Mouse (Mus musculus) hindbrain, embryonic 13.5 days (tissue): Measurements from ENCODE around the gene Olfr469. TPM values are rescaled to one million over a fixed set of nuclear protein-coding genes. Genes with fewer than 3 reads are reported as not detected.
"Not testable (repeated sequence)": the region's sequence is repeated elsewhere in the genome, so short reads cannot be mapped to it uniquely, and the experiment has no call there.

Experiments used
- ATAC-seq: fragments of 200-750 bp; cut with Nextera tagmentation; 2 replicates; pipeline ENCODE4 v1.8.0; 2017; ENCODE audit warnings: moderate TSS enrichment; ENCODE audit not compliant: low FRiP score
- H3K27ac ChIP-seq: fragments of 300-500 bp; sonication (generic); 2 replicates; pipeline ENCODE4 v1.5.1; 2015; ENCODE audit warnings: inconsistent platforms, mild to moderate bottlenecking, moderate library complexity
- H3K27me3 ChIP-seq: fragments of 300-500 bp; sonication (generic); 2 replicates; pipeline ENCODE4 v1.6.1; 2015; ENCODE audit warnings: mild to moderate bottlenecking, inconsistent platforms
- H3K36me3 ChIP-seq: fragments of 300-500 bp; sonication (generic); 2 replicates; pipeline ENCODE4 v1.6.1; 2015; ENCODE audit warnings: mild to moderate bottlenecking, inconsistent platforms
- H3K4me1 ChIP-seq: fragments of 300-500 bp; sonication (generic); replicated peaks from 2 replicates; pipeline ENCODE4 v1.6.1; 2015; ENCODE audit warnings: inconsistent platforms
- H3K4me2 ChIP-seq: fragments of 300-500 bp; sonication (generic); 2 replicates; pipeline ENCODE4 v1.6.1; 2015; ENCODE audit warnings: inconsistent platforms, mild to moderate bottlenecking, moderate library complexity
- H3K4me3 ChIP-seq: fragments of 300-500 bp; sonication (generic); 2 replicates; pipeline ENCODE4 v1.5.1; 2015; ENCODE audit warnings: mild to moderate bottlenecking, inconsistent platforms
- H3K9ac ChIP-seq: fragments of 300-500 bp; sonication (generic); 2 replicates; pipeline ENCODE4 v1.6.1; 2015; ENCODE audit warnings: mild to moderate bottlenecking, inconsistent platforms
- H3K9me3 ChIP-seq: fragments of 300-500 bp; sonication (generic); 2 replicates; pipeline ENCODE4 v1.6.1; 2016; ENCODE audit warnings: inconsistent platforms
- WGBS: fragments of 180-500 bp; shearing (Covaris S2); methylation state at CpG from one replicate; pipeline ENCODE4 v1.1.7; 2015; 5-methylcytosine and 5-hydroxymethylcytosine counted together
- polyA plus RNA-seq: library from polyadenylated mRNA; unstranded; fragments of >200 nt; fragmentation: Nextera tagmentation; extraction: Ambion mirVana; gene quantifications from 2 replicates; pipeline ENCODE4 v1.2.1, GENCODE M21; 2015

Olfr469 gene
- polyA plus RNA-seq = not detected in 2 replicates

GRCm38 (mm10) chr7:107825441-107825840 lies at the start of gene Olfr469:
Gene Olfr469 (minus strand): TSS chr7:107825541.
- not testable (repeated sequence) for H3K4me1 ChIP-seq, H3K27me3 ChIP-seq, H3K4me3 ChIP-seq, H3K27ac ChIP-seq, ATAC-seq, H3K36me3 ChIP-seq, H3K9ac ChIP-seq, H3K9me3 ChIP-seq, H3K4me2 ChIP-seq

DNA sequence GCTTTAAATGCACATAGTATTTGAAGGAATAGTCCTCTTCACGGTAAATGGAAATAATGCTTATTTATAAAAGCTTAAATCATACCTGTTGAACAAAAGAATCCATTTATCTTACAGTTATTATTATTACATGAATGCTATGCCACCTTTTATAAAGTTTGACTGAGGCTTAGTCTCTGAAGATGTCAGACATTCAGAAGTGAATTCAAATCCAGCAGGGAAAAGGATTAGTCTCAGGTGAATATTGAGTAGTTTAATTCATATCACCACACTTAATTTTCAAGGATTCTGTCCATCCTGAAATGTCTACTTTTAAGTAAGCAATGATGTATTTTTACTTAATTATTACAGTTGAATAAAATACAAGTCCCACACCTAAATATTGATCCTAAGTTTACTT lies 22.0 kb upstream of the Olfr469 start, which contains the start of gene Olfr470:
Gene Olfr470 (minus strand): TSS at position 101 of the 400 bp plus-strand sequence.
- H3K4me2 ChIP-seq, H3K4me1 ChIP-seq, H3K9ac ChIP-seq, H3K27ac ChIP-seq, H3K27me3 ChIP-seq, H3K9me3 ChIP-seq, H3K36me3 ChIP-seq, H3K4me3 ChIP-seq, ATAC-seq: not testable (repeated sequence)
- WGBS = 91% methylated on average over 1 of the region's 1 CpGs

GRCm38 (mm10) chr7:107841719-107842118 lies 16.4 kb upstream of the Olfr469 start:
- 86% methylated on average over 1 of the region's 1 CpGs for WGBS
- Histone ChIP-seq H3K4me3 (no peak overlapping the region), H3K4me2 (no peak overlapping the region)

DNA sequence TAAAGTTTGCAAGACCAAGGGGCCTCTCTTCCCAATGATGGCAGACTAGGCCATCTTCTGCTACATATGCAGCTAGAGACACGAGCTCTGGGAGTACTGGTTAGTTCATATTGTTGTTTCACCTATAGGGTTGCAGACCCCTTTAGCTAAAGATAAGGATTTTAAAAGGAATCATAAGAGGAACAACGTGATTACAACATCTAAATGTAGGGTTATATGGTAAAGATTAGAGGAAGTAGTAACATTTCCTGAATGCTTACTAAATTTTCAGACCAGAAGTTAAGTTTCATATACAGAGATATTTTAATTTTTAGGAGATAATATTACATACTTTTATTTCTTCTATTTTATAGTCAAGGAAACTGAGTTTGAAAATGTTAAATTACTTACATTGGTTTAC lies 1.5 kb downstream of the Olfr469 start:
- not testable (repeated sequence) for H3K36me3 ChIP-seq, H3K9me3 ChIP-seq, ATAC-seq, H3K9ac ChIP-seq, H3K27ac ChIP-seq, H3K4me3 ChIP-seq, H3K4me2 ChIP-seq, H3K27me3 ChIP-seq, H3K4me1 ChIP-seq
- WGBS = 66% methylated on average over 2 of the region's 2 CpGs

More at GRCm38 (mm10) chr7:107841719-107842118, 16.4 kb upstream of the Olfr469 start:
- H3K9ac ChIP-seq = no peak overlapping the region
- H3K4me1 ChIP-seq = no peaks in the 10 kb centered on the region
- ATAC-seq = no peak
- H3K9me3 ChIP-seq = no peaks in the 10 kb centered on the region
- H3K36me3 ChIP-seq = no peaks in the 10 kb centered on the region
- H3K27ac ChIP-seq = no peak overlapping the region
- no peaks in the 10 kb centered on the region for H3K27me3 ChIP-seq

- Histone ChIP-seq H3K4me2 (no peak overlapping the region), H3K27me3 (no peaks in the 10 kb centered on the region), H3K27ac (no peak overlapping the region), H3K4me3 (no peak overlapping the region), H3K36me3 (no peaks in the 10 kb centered on the region), H3K4me1 (no peaks in the 10 kb centered on the region), H3K9me3 (no peaks in the 10 kb centered on the region), H3K9ac (no peak overlapping the region)
- ATAC-seq = no peak
Observed at GRCm38 (mm10) chr7:107819442-107819841, 5.9 kb downstream of the Olfr469 start.

- Histone ChIP-seq H3K9me3 (peaks cover 3% of the 10 kb centered on the region; the same call in 1 of the 2 replicates), H3K27me3 (no peaks in the 10 kb centered on the region), H3K27ac (no peak within 1 kb of the TSS), H3K4me1 (no peaks in the 10 kb centered on the region), H3K36me3 (no peaks in the 10 kb centered on the region), H3K4me2 (no peak within 1 kb of the TSS), H3K9ac (no peak within 1 kb of the TSS), H3K4me3 (no peak within 1 kb of the TSS)
- no peak for ATAC-seq
Observed at GRCm38 (mm10) chr7:107811963-107812362, 13.4 kb downstream of the Olfr469 start, which contains the start of gene Olfr467. Gene Olfr467 (plus strand): TSS chr7:107812263.

DNA sequence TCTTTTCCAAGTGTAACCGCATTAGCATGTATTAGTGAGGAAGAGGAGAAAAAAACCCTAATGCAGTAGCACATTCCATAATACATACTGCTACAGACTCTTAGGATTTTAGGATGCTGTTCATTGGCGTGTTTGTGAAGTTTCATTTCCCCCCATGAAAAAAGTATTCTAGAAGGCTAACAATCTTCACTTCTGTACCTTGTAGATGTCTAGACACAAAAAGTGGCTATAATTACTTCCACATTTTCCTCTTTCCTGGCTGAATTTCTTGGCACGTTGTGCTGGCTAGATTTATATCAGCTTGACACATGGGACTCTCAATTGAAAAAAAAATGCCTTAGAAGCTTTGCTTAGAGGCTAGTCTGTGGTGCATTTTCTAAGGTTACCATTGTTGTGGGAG lies 23.2 kb downstream of the Olfr469 start:
- no peaks in the 10 kb centered on the region for H3K4me1 ChIP-seq
- H3K27ac ChIP-seq = no peak overlapping the region
- H3K27me3 ChIP-seq = no peaks in the 10 kb centered on the region
- H3K4me2 ChIP-seq = no peak overlapping the region
- no peaks in the 10 kb centered on the region for H3K36me3 ChIP-seq
- H3K4me3 ChIP-seq = no peak overlapping the region
- ATAC-seq = no peak
- H3K9me3 ChIP-seq = no peaks in the 10 kb centered on the region
- WGBS = 81% methylated on average over 3 of the region's 3 CpGs
- no peak overlapping the region for H3K9ac ChIP-seq

DNA sequence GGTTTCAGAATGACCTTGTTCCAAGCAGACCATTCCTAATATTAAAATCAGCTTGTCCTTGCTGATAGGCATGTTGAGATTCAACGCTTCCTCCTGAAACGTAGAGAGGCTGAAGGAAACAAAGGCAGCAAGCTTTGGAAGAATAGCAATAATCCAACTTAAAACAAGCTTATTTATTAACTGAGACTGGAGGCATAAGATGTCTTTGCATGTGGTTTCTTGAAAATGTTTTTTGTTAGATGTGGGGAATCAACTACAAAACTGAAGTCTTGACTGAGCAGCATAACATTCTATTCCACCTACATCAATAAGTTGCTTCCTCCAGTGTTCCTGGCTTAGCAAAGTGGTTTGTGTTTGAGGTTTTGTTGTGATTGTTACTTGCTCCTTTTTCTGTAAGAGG lies 24.2 kb downstream of the Olfr469 start, which contains the start of gene Ovch2:
Gene Ovch2 (minus strand): TSS at position 101 of the 400 bp plus-strand sequence.
- no peak within 1 kb of the TSS for H3K27ac ChIP-seq
- no peaks in the 10 kb centered on the region for H3K36me3 ChIP-seq
- no peaks in the 10 kb centered on the region for H3K9me3 ChIP-seq
- ATAC-seq = no peak
- 90% methylated on average over 2 of the region's 2 CpGs for WGBS
- H3K9ac ChIP-seq = no peak within 1 kb of the TSS
- no peak within 1 kb of the TSS for H3K4me3 ChIP-seq
- no peaks in the 10 kb centered on the region for H3K4me1 ChIP-seq
- H3K27me3 ChIP-seq = no peaks in the 10 kb centered on the region
- H3K4me2 ChIP-seq = no peak within 1 kb of the TSS

DNA sequence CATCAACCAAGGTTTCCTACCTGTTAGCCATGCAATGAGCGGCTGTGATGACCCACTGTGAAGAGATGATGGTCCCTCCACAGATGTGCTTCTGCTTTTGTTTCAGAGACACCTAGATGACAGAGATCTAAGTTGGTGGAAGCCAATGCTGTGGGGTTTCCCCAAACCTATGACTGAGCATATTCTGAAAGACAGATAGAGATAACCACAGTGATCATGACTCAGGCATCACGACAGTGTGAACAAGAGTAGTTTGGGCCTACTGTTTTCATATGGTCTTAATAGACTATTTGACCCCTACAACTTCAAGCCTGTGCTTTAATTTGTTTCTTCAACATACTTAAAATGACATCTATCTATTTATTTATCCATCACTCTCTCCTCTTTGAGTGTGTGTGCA lies 28.8 kb downstream of the Olfr469 start:
- H3K4me1 ChIP-seq = no peaks in the 10 kb centered on the region
- H3K9me3 ChIP-seq = no peaks in the 10 kb centered on the region
- H3K27me3 ChIP-seq = no peaks in the 10 kb centered on the region
- no peak overlapping the region for H3K27ac ChIP-seq
- no peak overlapping the region for H3K4me3 ChIP-seq
- ATAC-seq = no peak
- 88% methylated on average over 2 of the region's 2 CpGs for WGBS
- no peak overlapping the region for H3K9ac ChIP-seq
- H3K4me2 ChIP-seq = no peak overlapping the region
- H3K36me3 ChIP-seq = no peaks in the 10 kb centered on the region

DNA sequence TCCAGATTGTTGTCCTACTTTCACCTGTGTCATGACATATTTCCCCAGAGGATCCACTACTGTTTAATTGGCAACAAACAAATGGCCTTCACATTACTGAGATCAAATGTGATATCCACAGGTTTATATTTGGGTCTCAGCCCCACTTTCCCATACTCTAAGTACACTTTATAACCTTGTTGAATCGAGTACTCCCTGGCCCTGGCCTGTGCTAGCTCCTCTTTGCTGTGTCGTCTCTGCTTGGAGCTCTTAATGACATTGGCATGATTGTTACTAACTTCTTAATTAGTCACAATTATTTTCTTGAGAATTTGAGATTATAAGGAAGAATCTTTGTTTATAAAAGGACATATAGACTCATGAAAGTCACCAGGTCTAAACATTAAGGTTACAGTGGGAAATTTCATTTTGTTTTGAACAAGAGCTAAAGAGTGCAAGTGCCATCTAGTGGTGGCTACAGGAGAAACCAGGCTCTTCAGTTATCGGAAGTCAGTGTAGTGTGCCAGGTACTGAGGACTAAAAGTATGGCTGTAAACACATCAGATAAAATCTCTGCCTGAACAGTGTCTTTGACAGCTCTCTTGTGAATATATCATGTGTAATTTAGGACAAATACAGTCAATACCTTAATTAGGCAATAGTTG lies 37.2 kb downstream of the Olfr469 start:
- Histone ChIP-seq H3K27me3 (no peaks in the 10 kb centered on the region), H3K27ac (no peak overlapping the region), H3K9me3 (no peaks in the 10 kb centered on the region), H3K36me3 (no peaks in the 10 kb centered on the region), H3K4me3 (no peak overlapping the region), H3K4me2 (no peak overlapping the region), H3K4me1 (no peaks in the 10 kb centered on the region), H3K9ac (no peak overlapping the region)
- WGBS = 66% methylated on average over 3 of the region's 3 CpGs
- peak; percentile 61; the same call in 1 of the 2 replicates for ATAC-seq

DNA sequence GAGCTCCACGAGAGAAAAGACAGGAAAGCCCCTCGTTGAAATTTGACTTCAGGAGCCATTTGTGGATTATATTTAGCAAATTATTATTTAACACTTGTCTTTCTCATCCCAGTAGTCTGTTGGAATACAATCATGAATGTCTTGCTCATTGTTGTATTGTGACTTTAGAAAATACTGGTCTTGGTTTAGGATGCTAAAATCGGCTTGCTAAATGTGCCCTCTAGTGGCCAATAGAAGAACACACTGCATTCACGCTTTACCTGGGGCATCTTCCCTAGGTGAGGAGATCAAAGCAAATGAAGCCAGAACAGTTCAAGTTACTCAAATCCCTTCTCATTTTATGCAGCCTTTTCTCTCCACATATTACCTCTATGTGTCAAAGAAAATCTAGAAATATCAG lies 45.7 kb downstream of the Olfr469 start:
- no peaks in the 10 kb centered on the region for H3K27me3 ChIP-seq
- ATAC-seq = no peak
- no peaks in the 10 kb centered on the region for H3K9me3 ChIP-seq
- H3K36me3 ChIP-seq = no peaks in the 10 kb centered on the region
- H3K9ac ChIP-seq = no peak overlapping the region
- no peaks in the 10 kb centered on the region for H3K4me1 ChIP-seq
- WGBS = 43% methylated on average over 4 of the region's 4 CpGs
- H3K27ac ChIP-seq = no peak overlapping the region
- no peak overlapping the region for H3K4me2 ChIP-seq
- H3K4me3 ChIP-seq = no peak overlapping the region

DNA sequence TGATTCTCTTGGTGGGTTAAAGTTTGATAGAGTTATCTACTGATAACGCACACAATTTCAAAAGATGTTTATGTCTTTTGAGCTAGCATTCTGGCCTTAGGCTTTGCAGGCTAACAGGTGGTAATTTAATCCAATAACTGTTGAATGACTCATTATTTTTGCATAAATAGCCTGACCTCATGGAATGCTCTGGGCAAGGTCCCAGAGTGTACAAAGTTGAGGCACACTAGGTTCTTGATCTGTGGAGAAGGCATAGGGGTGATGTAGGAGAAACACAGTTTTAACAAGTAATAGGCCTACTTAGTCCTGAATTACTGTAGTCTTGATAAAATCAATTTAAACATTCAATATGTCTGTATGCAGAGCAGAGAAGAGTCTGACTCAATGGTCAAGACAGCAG lies 47.1 kb downstream of the Olfr469 start:
- Histone ChIP-seq H3K4me1 (no peaks in the 10 kb centered on the region), H3K4me3 (no peak overlapping the region), H3K27me3 (no peaks in the 10 kb centered on the region), H3K27ac (no peak overlapping the region), H3K36me3 (no peaks in the 10 kb centered on the region), H3K9ac (no peak overlapping the region), H3K9me3 (no peaks in the 10 kb centered on the region), H3K4me2 (no peak overlapping the region)
- 96% methylated on average over 1 of the region's 1 CpGs for WGBS
- no peak for ATAC-seq

DNA sequence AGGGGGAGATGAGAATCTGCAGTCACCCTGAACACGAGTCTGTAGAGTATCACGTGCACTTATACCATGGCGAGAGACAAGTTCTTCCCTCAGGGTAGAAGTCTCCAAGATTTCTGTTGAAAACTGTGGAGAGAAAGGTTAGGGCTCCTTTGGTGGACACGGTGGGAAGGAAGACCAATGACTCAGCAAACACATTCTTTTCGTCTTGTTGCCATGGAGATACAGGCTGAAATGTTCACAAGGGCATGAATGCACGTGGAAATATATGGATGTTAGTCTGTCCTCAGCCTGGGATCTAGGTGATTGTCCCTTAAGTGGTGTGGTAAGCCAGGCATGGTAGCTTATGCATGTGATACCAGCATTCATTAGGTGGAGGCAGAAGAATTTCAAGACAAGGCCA lies 54.5 kb downstream of the Olfr469 start:
- 51% methylated on average over 6 of the region's 6 CpGs for WGBS
- Histone ChIP-seq H3K4me1 (no peaks in the 10 kb centered on the region), H3K9me3 (no peaks in the 10 kb centered on the region), H3K36me3 (no peaks in the 10 kb centered on the region), H3K27ac (no peak overlapping the region), H3K27me3 (no peaks in the 10 kb centered on the region), H3K4me2 (no peak overlapping the region), H3K4me3 (no peak overlapping the region), H3K9ac (no peak overlapping the region)
- no peak for ATAC-seq
